Mouse (Mus musculus): ENCODE measurements around the gene Klhl24.

GRCm38 (mm10) chr16:20106996-20107395, 9.7 kb downstream of the Klhl24 start:
- TF ChIP-seq CTCF (IDR thresholded peaks at IDR 0.05; ENCODE audit: control insufficient read depth, insufficient read depth, insufficient replicate concordance, low read depth, low read length) (no peak), POLR2A (IDR thresholded peaks at IDR 0.05; ENCODE audit: control insufficient read depth, low read depth, low read length) (no peak)

All from testis, adult 2 months (tissue).